Mouse (Mus musculus) bone marrow, adult 2 months (tissue): Measurements from ENCODE around the gene Erc2. TPM values are rescaled to one million over a fixed set of nuclear protein-coding genes. Genes with fewer than 3 reads are reported as not detected.

Experiments used
- H3K27ac ChIP-seq: fragments of 200-500 bp; 2 replicates; pipeline ENCODE4 v1.5.1; 2012; ENCODE audit warnings: low read depth, mild to moderate bottlenecking, control low read depth, inconsistent platforms, low read length; ENCODE audit not compliant: control insufficient read depth, poor library complexity, insufficient read depth
- H3K4me1 ChIP-seq: fragments of 200-500 bp; 2 replicates; pipeline ENCODE4 v1.6.1; 2011; ENCODE audit warnings: low read length; ENCODE audit not compliant: control insufficient read depth, insufficient read depth
- H3K4me3 ChIP-seq: fragments of 200-500 bp; replicated peaks from 2 replicates; pipeline ENCODE3; 2011; ENCODE audit warnings: mild to moderate bottlenecking, low read depth, low read length, control low read depth; ENCODE audit not compliant: control insufficient read depth
- CTCF ChIP-seq: fragments of 200-500 bp; IDR thresholded peaks from 2 replicates; pipeline ENCODE4 v1.5.1; 2011; ENCODE audit warnings: low read length, control low read depth; ENCODE audit not compliant: control insufficient read depth, insufficient read depth
- POLR2A ChIP-seq: fragments of 200-500 bp; IDR thresholded peaks from 2 replicates; pipeline ENCODE4 v1.6.1; 2011; ENCODE audit warnings: low read depth, mild to moderate bottlenecking, control low read depth, low read length, borderline replicate concordance; ENCODE audit not compliant: control insufficient read depth
- WGBS: fragments of 180-500 bp; shearing (Covaris S2); methylation state at CpG from one replicate; pipeline ENCODE4 v1.1.7; 2018; 5-methylcytosine and 5-hydroxymethylcytosine counted together
- polyA plus RNA-seq: library from polyadenylated mRNA; stranded (reverse); fragments of >200 nt; gene quantifications from 2 replicates; pipeline ENCODE4 v1.2.4, GENCODE M21; 2011; ENCODE audit warnings: low replicate concordance; ENCODE audit not compliant: missing spikeins, insufficient read depth, insufficient read length

The Erc2 gene
- polyA plus RNA-seq, 1 experiment: not detected

DNA sequence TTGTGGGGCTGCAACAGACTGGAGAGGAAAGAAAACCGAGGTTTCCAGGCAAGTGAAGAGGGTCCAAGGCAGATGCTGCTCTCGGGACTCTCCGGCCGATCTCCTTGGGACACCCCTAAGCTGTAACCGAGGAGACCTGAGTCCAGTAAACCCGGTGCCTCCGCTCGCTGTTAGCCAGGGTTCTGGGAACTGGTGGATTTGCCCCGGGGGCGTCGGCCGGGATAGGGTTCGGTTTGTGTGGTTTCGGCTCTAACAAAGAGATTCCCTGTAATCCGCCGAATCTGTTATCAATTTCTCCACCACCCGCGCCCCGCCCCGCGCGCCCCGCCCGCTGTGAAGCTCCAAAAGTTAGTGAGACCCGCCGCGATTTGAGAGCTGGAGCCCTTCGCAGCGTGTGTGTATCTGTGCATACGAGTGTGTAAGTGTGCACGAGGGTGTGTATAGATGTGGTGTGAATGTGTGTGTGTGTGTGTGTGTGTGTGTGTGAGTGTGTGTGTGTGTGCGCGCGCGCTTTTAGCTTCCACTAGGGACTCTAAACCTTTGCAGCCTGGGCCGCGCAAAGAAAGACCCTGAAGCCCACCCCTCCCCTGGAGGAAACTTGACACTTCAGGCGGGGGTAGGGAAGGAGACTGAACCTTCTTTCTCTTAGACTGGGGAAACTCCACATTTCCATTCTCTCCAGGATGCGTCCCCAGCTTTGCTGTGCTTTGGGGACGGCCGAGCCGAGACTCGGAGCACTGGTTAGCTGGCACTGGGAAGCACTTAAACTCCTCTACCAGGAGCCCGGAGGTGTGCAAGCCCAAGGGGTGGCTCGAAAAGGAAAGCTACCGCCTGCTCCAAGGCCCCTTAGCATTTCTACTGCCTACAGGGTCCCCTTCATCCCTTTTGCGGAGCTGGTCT lies 887.5 kb downstream of the Erc2 start:
- TF ChIP-seq POLR2A (no peak), CTCF (no peak)
- Histone ChIP-seq H3K4me1 (no peaks in the 10 kb centered on the region; the same call in 1 of the 2 replicates), H3K27ac (no peak overlapping the region), H3K4me3 (no peak overlapping the region)
- WGBS: 6% methylated on average over 47 of the region's 47 CpGs

DNA sequence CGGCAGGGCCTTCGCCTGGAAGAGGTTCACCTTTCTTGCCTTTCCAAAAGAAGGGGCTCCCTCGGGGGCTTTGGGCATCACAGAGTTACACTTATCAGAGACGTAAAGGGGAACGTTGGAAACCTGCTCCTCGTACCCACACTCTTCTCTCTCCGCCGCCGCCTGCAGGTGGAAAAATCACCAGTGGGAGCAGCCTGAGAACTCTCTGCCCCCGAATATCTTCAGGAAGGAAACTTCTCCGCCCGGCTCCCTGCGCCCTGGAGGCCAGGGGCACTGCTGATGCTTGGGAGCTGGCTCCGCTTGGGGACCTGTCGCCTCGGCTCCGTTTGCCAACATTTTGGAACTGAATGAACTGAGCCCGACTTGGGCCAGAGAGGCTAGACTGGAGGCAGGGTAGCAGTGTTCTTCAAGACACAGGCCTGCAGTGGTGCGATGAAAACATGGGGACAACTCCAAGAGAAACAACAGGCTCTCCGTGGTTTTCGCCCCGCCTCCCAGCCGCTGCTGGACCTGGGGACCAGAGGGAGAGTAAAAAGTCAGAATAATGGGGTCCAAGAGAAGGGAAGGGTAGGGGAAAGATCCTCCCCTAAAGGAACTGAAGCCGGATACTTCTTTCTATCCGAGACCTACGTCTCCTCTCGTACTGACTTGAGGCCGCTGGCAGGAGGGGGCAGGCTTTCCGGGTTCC lies 888.3 kb downstream of the Erc2 start:
- TF ChIP-seq POLR2A (no peak), CTCF (no peak)
- H3K4me1 ChIP-seq: no peaks in the 10 kb centered on the region
- no peak overlapping the region for H3K4me3 ChIP-seq
- no peak overlapping the region for H3K27ac ChIP-seq
- 5% methylated on average over 29 of the region's 29 CpGs for WGBS

DNA sequence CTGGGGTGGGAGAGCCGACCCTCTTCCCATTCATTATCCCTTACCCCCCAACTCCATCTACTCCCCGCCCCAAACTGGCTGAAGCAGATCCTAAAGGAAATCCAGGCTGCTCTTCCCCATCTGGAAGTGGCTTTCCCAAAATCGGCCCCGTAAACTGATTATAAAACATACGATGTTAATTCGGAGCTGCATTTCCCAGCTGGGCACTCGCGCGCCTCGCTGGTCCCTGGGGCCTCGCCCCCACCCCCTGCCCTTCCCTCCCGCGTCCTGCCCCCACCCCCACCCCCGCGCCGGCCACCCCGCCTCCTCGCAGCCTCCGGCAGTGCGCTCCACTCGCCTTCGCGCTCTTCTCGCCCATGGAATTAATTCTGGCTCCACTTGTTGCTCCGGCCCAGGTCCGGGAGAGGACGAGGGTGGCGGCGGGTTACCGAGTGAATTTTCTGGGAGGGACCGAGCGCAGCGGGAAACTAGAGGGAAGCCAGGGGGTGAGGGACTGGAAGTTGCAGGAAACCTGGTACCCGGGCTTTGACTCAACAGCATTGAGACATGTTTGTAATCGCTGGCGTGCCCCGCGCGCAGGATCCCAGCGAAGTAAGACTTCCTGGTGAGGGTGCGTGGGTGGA lies 888.9 kb downstream of the Erc2 start:
- 2% methylated on average over 41 of the region's 41 CpGs for WGBS
- Histone ChIP-seq H3K4me3 (no peak overlapping the region), H3K4me1 (no peaks in the 10 kb centered on the region), H3K27ac (no peak overlapping the region)
- no peak for TF ChIP-seq CTCF
- TF ChIP-seq POLR2A: no peak

GRCm38 (mm10) chr14:28512805-28513590 lies 890.8 kb downstream of the Erc2 start:
- TF ChIP-seq CTCF: no peak
- no peak for TF ChIP-seq POLR2A
- no peaks in the 10 kb centered on the region for H3K4me1 ChIP-seq
- H3K27ac ChIP-seq: no peak overlapping the region
- H3K4me3 ChIP-seq: no peak overlapping the region
- WGBS: 80% methylated on average over 5 of the region's 5 CpGs

GRCm38 (mm10) chr14:28514171-28514570 lies 891.9 kb downstream of the Erc2 start:
- H3K4me3 ChIP-seq: no peak overlapping the region
- 65% methylated on average over 2 of the region's 2 CpGs for whole genome bisulfite sequencing
- no peaks in the 10 kb centered on the region for H3K4me1 ChIP-seq
- no peak overlapping the region for H3K27ac ChIP-seq
- TF ChIP-seq POLR2A (no peak), CTCF (no peak)

DNA sequence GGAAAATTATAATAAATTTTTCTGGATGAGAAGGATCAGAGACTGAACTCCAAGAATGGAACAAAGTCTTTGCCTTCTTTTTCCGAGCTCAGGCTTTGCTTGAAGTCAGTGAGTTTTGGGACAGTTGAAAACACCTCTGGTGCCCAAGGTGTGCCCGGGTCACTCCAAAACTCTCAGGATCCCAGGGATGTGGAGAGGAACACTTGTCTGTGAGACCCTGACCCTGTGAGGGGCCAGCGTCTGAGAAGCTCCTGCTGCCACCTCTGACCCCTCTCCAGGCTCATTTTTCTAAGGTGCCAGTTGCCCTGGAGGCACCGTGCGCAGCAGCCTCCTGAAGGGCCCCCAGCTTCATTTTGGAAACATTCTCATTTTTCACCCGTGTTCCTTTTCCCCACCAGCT lies 893.1 kb downstream of the Erc2 start:
- 65% methylated on average over 6 of the region's 6 CpGs for WGBS
- Histone ChIP-seq H3K4me1 (no peaks in the 10 kb centered on the region), H3K27ac (no peak overlapping the region), H3K4me3 (no peak overlapping the region)
- no peak for TF ChIP-seq CTCF
- no peak for TF ChIP-seq POLR2A

DNA sequence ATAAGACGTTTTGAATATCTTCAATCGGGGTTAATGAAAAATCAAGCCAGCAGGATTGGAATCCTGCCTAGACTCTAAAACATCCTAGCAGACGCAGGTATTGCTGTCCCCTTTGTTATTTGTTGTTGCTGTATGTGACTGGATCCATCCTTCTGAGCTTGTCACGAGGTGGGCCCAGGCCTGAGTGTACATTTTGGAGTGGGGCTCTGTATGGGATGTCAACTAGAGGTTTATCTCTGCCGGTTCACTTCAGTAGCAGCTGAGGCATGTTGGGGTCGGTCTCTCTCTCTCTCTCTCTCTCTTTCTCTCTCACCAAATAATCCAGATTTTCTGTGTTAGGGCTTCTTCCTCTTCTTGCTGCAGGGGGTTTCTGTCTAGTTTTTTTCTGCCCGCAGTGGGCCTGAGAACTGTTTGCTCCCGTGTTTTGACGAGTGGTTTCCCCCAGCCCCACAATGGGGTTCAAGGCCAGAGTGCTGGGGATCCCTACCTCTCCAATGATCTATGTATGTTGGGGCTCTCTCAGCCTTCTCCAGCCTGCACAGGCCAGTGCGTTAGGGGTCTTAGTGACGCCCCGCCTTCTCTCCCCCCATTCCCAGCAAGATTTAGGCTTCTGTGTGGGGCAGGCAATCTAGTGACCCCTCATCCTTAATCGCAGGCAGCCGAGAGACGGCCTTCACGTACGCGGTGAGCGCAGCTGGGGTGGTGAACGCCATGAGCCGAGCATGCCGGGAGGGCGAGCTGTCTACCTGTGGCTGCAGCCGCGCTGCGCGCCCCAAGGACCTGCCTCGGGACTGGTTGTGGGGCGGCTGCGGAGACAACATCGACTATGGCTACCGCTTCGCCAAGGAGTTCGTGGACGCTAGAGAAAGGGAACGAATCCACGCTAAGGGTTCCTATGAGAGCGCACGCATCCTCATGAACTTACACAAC lies 895.7 kb downstream of the Erc2 start:
- WGBS: 86% methylated on average over 39 of the region's 39 CpGs
- TF ChIP-seq CTCF (no peak), POLR2A (no peak)
- H3K4me3 ChIP-seq: no peak overlapping the region
- H3K4me1 ChIP-seq: no peaks in the 10 kb centered on the region
- no peak overlapping the region for H3K27ac ChIP-seq
